In genomic region chr14:31168425-31168824, GRCm38 (mm10) we compare ENCODE assay signal across 8 mouse cellular contexts. TPM values are rescaled to one million over a fixed set of nuclear protein-coding genes. Genes with fewer than 3 reads are reported as not detected.
DNase-seq lines count a peak whose midpoint lies in the region; ATAC-seq lines count a peak whose summit lies in the region.

Gene Stab1, minus strand, starts transcription at chr14:31168641.

- no peaks in the 10 kb centered on the region for H3K27me3 ChIP-seq in heart, embryonic 13.5 days (replicated peaks)
- H3K27me3 ChIP-seq in kidney, embryonic 16.5 days (ENCODE audit: insufficient read depth, low read length), result no peaks in the 10 kb centered on the region
- peaks cover 27% of the 10 kb centered on the region for H3K27me3 ChIP-seq in liver, embryonic 15.5 days
- no peaks in the 10 kb centered on the region for H3K27me3 ChIP-seq in stomach, embryonic 14.5 days (ENCODE audit: control insufficient read depth, insufficient read depth, low read length)

- H3K4me3 ChIP-seq in heart, embryonic 13.5 days, result peak within 1 kb of the TSS; percentile 52
- H3K4me3 ChIP-seq in kidney, embryonic 16.5 days (ENCODE audit: low read length), result peak within 1 kb of the TSS; percentile 29
- H3K4me3 ChIP-seq in liver, embryonic 15.5 days (replicated peaks), result peak within 1 kb of the TSS; percentile 9
- H3K4me3 ChIP-seq in stomach, embryonic 14.5 days (ENCODE audit: low read depth, low read length), result peak within 1 kb of the TSS; percentile 16; the same call in 1 of the 2 replicates

- H3K36me3 ChIP-seq in heart, embryonic 13.5 days, result peaks cover 40% of the 10 kb centered on the region
- H3K36me3 ChIP-seq in kidney, embryonic 16.5 days (ENCODE audit: insufficient read depth, low read length), result peaks cover 36% of the 10 kb centered on the region
- H3K36me3 ChIP-seq in liver, embryonic 15.5 days (replicated peaks), result peaks cover 35% of the 10 kb centered on the region
- peaks cover 33% of the 10 kb centered on the region for H3K36me3 ChIP-seq in stomach, embryonic 14.5 days (ENCODE audit: control insufficient read depth, insufficient read depth, low read length)

- ATAC-seq in common myeloid progenitor, adult 5-6 weeks (replicated peaks; ENCODE audit: low read depth, poor library complexity, severe bottlenecking), result peak; percentile 53
- ATAC-seq in heart, embryonic 13.5 days (ENCODE audit: extremely low read depth, insufficient number of reproducible peaks, low FRiP score, low TSS enrichment), result peak; percentile 24; the same call in 1 of the 2 replicates
- ATAC-seq in kidney, embryonic 16.5 days (ENCODE audit: low FRiP score, low TSS enrichment), result no peak
- no peak for ATAC-seq in liver, embryonic 15.5 days (ENCODE audit: insufficient read depth)
- no peak for ATAC-seq in stomach, embryonic 14.5 days (ENCODE audit: insufficient number of reproducible peaks, insufficient read depth, low FRiP score, low read depth)
- ATAC-seq in megakaryocyte progenitor cell, adult 5-6 weeks (replicated peaks; ENCODE audit: poor library complexity), result no peak

- H3K9me3 ChIP-seq in heart, embryonic 13.5 days, result no peaks in the 10 kb centered on the region
- H3K9me3 ChIP-seq in kidney, embryonic 16.5 days (ENCODE audit: low read length), result no peaks in the 10 kb centered on the region
- H3K9me3 ChIP-seq in liver, embryonic 15.5 days (replicated peaks), result no peaks in the 10 kb centered on the region
- H3K9me3 ChIP-seq in stomach, embryonic 14.5 days (ENCODE audit: control insufficient read depth, low read depth, low read length), result no peaks in the 10 kb centered on the region

- DNase-seq in 416B (ENCODE audit: low read depth), result peak; percentile 83
- DNase-seq in cerebellum, postnatal 25 days, result no peak

- WGBS in heart, embryonic 13.5 days, result 25% methylated on average over 10 of the region's 10 CpGs
- WGBS in kidney, embryonic 16.5 days, result 21% methylated on average over 10 of the region's 10 CpGs
- 9% methylated on average over 10 of the region's 10 CpGs for WGBS in liver, embryonic 15.5 days (ENCODE audit: insufficient replicate concordance)
- WGBS in stomach, embryonic 14.5 days, result 27% methylated on average over 10 of the region's 10 CpGs

- peaks cover 69% of the 10 kb centered on the region for H3K4me1 ChIP-seq in heart, embryonic 13.5 days
- H3K4me1 ChIP-seq in kidney, embryonic 16.5 days (ENCODE audit: insufficient read depth, low read length), result peaks cover 21% of the 10 kb centered on the region
- peaks cover 45% of the 10 kb centered on the region for H3K4me1 ChIP-seq in liver, embryonic 15.5 days (replicated peaks)
- H3K4me1 ChIP-seq in stomach, embryonic 14.5 days (ENCODE audit: control insufficient read depth, insufficient read depth, low read length), result 0 out of 2 replicates have a peak, but pooled peaks cover 3% of the 10 kb centered on the region

- peak within 1 kb of the TSS; percentile 71 for H3K9ac ChIP-seq in heart, embryonic 13.5 days
- H3K9ac ChIP-seq in kidney, embryonic 16.5 days (replicated peaks; ENCODE audit: low read length), result peak within 1 kb of the TSS; percentile 40; the same call in 1 of the 2 replicates
- no peak within 1 kb of the TSS for H3K9ac ChIP-seq in liver, embryonic 15.5 days
- H3K9ac ChIP-seq in stomach, embryonic 14.5 days (replicated peaks; ENCODE audit: low read depth, low read length), result no peak within 1 kb of the TSS

- peak within 1 kb of the TSS; percentile 61 for H3K4me2 ChIP-seq in heart, embryonic 13.5 days
- peak within 1 kb of the TSS; percentile 44 for H3K4me2 ChIP-seq in kidney, embryonic 16.5 days (replicated peaks; ENCODE audit: low read depth, low read length)
- no peak within 1 kb of the TSS for H3K4me2 ChIP-seq in liver, embryonic 15.5 days
- 0 out of 2 replicates have a peak within 1 kb of the TSS, but pooled peaks have one; percentile 14 for H3K4me2 ChIP-seq in stomach, embryonic 14.5 days (replicated peaks; ENCODE audit: low read depth, low read length)

- peak within 1 kb of the TSS; percentile 77 for H3K27ac ChIP-seq in heart, embryonic 13.5 days (replicated peaks)
- 0 out of 2 replicates have a peak within 1 kb of the TSS, but pooled peaks have one; percentile 19 for H3K27ac ChIP-seq in kidney, embryonic 16.5 days (ENCODE audit: low read length)
- H3K27ac ChIP-seq in liver, embryonic 15.5 days (replicated peaks), result no peak within 1 kb of the TSS; the same call in 1 of the 2 replicates
- peak within 1 kb of the TSS; percentile 48 for H3K27ac ChIP-seq in stomach, embryonic 14.5 days (ENCODE audit: low read length)

RNA-seq across cellular contexts. Expression of gene Stab1, which starts in this region (rescaled TPM):
- total RNA-seq in common myeloid progenitor, adult 5-6 weeks (2017), result not detected in 2 replicates
- polyA plus RNA-seq in heart, embryonic 13.5 days (2015; fragmentation: Nextera tagmentation; extraction: Ambion mirVana), result 43.2 and 49.5 TPM in 2 replicates
- 35.2 and 39.8 TPM in 2 replicates for polyA plus RNA-seq in kidney, embryonic 16.5 days (2015; fragmentation: Nextera tagmentation; extraction: Ambion mirVana)
- polyA plus RNA-seq in liver, embryonic 15.5 days (2015; fragmentation: Nextera tagmentation; extraction: Ambion mirVana), result 22.0 and 27.4 TPM in 2 replicates
- 48.3 and 54.4 TPM in 2 replicates for polyA plus RNA-seq in stomach, embryonic 14.5 days (2014; fragmentation: Nextera tagmentation; extraction: Ambion mirVana)
- total RNA-seq in megakaryocyte progenitor cell, adult 5-6 weeks (2015), result 3.2 and 6.7 TPM in 2 replicates
- total RNA-seq in megakaryocyte progenitor cell, adult 5-6 weeks (2017), result 0.44 and 0.87 TPM in 2 replicates

Comparison
In these comparisons a context has a peak if more than half of its experiments do, and no peak if none do; other contexts are left out.
1. Peak in ATAC-seq in common myeloid progenitor, adult 5-6 weeks; RNA of the gene not detected or under 1 TPM.
2. H3K9ac ChIP-seq: peak in heart, embryonic 13.5 days (single experiment) and kidney, embryonic 16.5 days (single experiment); none in liver, embryonic 15.5 days (single experiment) and stomach, embryonic 14.5 days (single experiment).
3. Peak in every context shown above with its lines, with median percentiles within 50 percentile points of each other: H3K4me3 ChIP-seq.